Mouse (Mus musculus): ENCODE data around the gene Sorl1. TPM values are rescaled to one million over a fixed set of nuclear protein-coding genes. Genes with fewer than 3 reads are reported as not detected.

The Sorl1 gene
- polyA plus RNA-seq, 2 experiments, result 7.9 to 8.2 TPM

DNA sequence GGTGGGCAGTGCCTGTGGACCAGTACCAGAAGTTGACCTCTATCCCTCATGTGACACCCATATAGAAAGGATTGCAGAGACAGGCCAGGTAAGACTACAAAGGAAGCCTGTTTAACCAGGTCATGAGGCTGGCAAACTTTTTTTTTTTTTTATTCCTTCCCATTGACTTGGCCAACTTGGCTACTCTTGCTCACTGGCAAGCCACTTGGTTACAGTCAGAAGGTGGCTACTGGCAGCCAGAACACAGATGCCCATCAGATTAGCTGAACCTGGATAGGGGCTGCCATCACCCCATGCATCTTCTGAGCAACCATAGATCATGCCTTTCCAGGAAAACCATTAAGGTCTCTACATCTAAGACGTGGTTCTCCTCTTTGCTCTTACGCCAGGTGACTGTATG, 31.3 kb downstream of the Sorl1 start:
- Histone ChIP-seq H3K9me3 (ENCODE audit: control insufficient read depth, low read length) (no peaks in the 10 kb centered on the region), H3K4me3 (replicated peaks; ENCODE audit: low read length) (no peak overlapping the region), H3K36me3 (ENCODE audit: control insufficient read depth, insufficient read depth, low read length) (no peaks in the 10 kb centered on the region), H3K27ac (replicated peaks; ENCODE audit: low read depth, low read length) (no peak overlapping the region), H3K27me3 (ENCODE audit: control insufficient read depth, insufficient read depth, low read length) (no peaks in the 10 kb centered on the region), H3K4me2 (replicated peaks; ENCODE audit: low read depth, low read length, severe bottlenecking) (no peak overlapping the region), H3K4me1 (ENCODE audit: control insufficient read depth, insufficient read depth, low read length) (no peaks in the 10 kb centered on the region), H3K9ac (ENCODE audit: low read depth, low read length, severe bottlenecking) (no peak overlapping the region)
- no peak for TF ChIP-seq POLR2A (IDR thresholded peaks at IDR 0.05; ENCODE audit: borderline replicate concordance, extremely low read depth, insufficient read depth, insufficient read length)
- no peak for ATAC-seq (ENCODE audit: low FRiP score, low read depth)
- no peak for DNase-seq (ENCODE audit: low spot score)
- 96% methylated on average over 2 of the region's 2 CpGs for WGBS

- no peak for ATAC-seq (ENCODE audit: low FRiP score, low read depth)
- no peak for TF ChIP-seq POLR2A (IDR thresholded peaks at IDR 0.05; ENCODE audit: borderline replicate concordance, extremely low read depth, insufficient read depth, insufficient read length)
- H3K4me3 ChIP-seq (replicated peaks; ENCODE audit: low read length), result no peak overlapping the region
- H3K4me2 ChIP-seq (replicated peaks; ENCODE audit: low read depth, low read length, severe bottlenecking), result no peak overlapping the region
- H3K27me3 ChIP-seq (ENCODE audit: control insufficient read depth, insufficient read depth, low read length), result no peaks in the 10 kb centered on the region
- H3K4me1 ChIP-seq (ENCODE audit: control insufficient read depth, insufficient read depth, low read length), result no peaks in the 10 kb centered on the region
- H3K36me3 ChIP-seq (ENCODE audit: control insufficient read depth, insufficient read depth, low read length), result no peaks in the 10 kb centered on the region
- H3K9me3 ChIP-seq (ENCODE audit: control insufficient read depth, low read length), result no peaks in the 10 kb centered on the region
- no peak overlapping the region for H3K27ac ChIP-seq (replicated peaks; ENCODE audit: low read depth, low read length)
- 93% methylated on average over 4 of the region's 4 CpGs for WGBS
- no peak for DNase-seq (ENCODE audit: low spot score)
- no peak overlapping the region for H3K9ac ChIP-seq (ENCODE audit: low read depth, low read length, severe bottlenecking)
These were observed 32.5 kb downstream of the Sorl1 start for GRCm38 (mm10) chr9:42091561-42091960.

DNA sequence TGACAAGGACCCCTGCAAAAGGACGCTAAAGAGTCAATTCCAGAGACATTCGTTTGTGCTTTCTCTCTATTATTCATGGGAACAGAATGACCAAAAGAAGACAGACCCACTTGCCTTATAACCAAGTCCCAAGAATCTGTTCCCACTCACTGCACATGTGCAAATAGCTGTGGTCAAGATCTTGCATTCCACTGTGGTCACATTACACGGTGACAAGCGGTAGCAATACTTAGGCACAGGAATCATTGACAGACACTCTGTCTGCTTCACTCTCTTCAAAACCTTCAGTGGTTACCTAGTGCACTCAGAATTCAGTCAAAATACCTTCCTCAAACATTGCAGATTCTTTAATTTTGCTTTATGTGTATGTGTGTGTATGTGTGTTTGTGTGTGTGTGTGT, 36.2 kb downstream of the Sorl1 start:
- H3K36me3 ChIP-seq (ENCODE audit: control insufficient read depth, insufficient read depth, low read length), result no peaks in the 10 kb centered on the region
- 75% methylated on average over 4 of the region's 4 CpGs for WGBS
- no peak for DNase-seq (ENCODE audit: low spot score)
- no peaks in the 10 kb centered on the region for H3K4me1 ChIP-seq (ENCODE audit: control insufficient read depth, insufficient read depth, low read length)
- H3K27me3 ChIP-seq (ENCODE audit: control insufficient read depth, insufficient read depth, low read length), result no peaks in the 10 kb centered on the region
- no peak overlapping the region for H3K4me2 ChIP-seq (replicated peaks; ENCODE audit: low read depth, low read length, severe bottlenecking)
- no peak for TF ChIP-seq POLR2A (IDR thresholded peaks at IDR 0.05; ENCODE audit: borderline replicate concordance, extremely low read depth, insufficient read depth, insufficient read length)
- H3K4me3 ChIP-seq (replicated peaks; ENCODE audit: low read length), result no peak overlapping the region
- no peak for ATAC-seq (ENCODE audit: low FRiP score, low read depth)
- no peak overlapping the region for H3K9ac ChIP-seq (ENCODE audit: low read depth, low read length, severe bottlenecking)
- no peaks in the 10 kb centered on the region for H3K9me3 ChIP-seq (ENCODE audit: control insufficient read depth, low read length)
- H3K27ac ChIP-seq (replicated peaks; ENCODE audit: low read depth, low read length), result no peak overlapping the region

DNA sequence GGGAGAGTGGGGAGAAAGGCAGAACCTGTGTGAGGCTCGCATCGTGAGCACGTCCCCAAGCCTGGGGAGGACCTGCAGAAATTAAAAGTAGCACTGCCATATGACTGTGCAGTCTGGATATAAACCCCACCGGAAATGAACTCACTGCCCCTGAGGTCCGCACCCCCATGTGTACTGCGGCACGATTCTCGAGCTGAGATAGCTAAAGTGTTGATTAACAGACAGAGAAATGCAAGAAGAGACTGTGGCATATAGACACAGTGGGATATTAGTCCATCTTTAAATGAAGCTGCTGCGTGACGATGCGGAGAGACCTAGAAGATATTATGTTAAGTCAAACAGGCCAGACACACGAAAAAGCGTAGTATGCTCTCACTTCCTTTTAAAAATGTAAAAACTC, 38.1 kb downstream of the Sorl1 start:
- Histone ChIP-seq H3K4me1 (ENCODE audit: control insufficient read depth, insufficient read depth, low read length) (no peaks in the 10 kb centered on the region), H3K27ac (replicated peaks; ENCODE audit: low read depth, low read length) (no peak overlapping the region), H3K36me3 (ENCODE audit: control insufficient read depth, insufficient read depth, low read length) (no peaks in the 10 kb centered on the region), H3K9ac (ENCODE audit: low read depth, low read length, severe bottlenecking) (no peak overlapping the region), H3K27me3 (ENCODE audit: control insufficient read depth, insufficient read depth, low read length) (no peaks in the 10 kb centered on the region), H3K4me3 (replicated peaks; ENCODE audit: low read length) (no peak overlapping the region), H3K9me3 (ENCODE audit: control insufficient read depth, low read length) (no peaks in the 10 kb centered on the region), H3K4me2 (replicated peaks; ENCODE audit: low read depth, low read length, severe bottlenecking) (no peak overlapping the region)
- WGBS, result 95% methylated on average over 13 of the region's 13 CpGs
- no peak for TF ChIP-seq POLR2A (IDR thresholded peaks at IDR 0.05; ENCODE audit: borderline replicate concordance, extremely low read depth, insufficient read depth, insufficient read length)
- ATAC-seq (ENCODE audit: low FRiP score, low read depth), result no peak
- no peak for DNase-seq (ENCODE audit: low spot score)

DNA sequence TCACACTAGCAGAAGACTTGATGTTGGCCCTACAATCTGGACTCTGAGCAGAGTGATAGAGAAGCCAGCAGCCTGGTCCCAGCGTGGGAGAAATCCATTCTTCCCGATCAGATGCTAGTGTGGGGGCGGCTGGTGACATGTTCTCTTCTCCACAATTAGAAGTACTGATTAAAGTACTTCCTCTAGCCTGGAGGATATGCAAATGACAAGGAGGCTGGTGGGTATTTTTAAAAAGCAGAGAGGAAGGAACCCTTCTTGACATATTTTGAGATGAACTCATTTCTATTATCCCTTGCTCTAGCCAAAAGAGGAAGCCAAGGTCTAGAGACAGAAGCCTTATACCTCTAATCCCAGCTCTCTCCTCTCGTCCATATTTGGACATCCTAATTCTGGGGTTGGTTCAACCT, 40.4 kb downstream of the Sorl1 start:
- H3K9me3 ChIP-seq (ENCODE audit: control insufficient read depth, low read length), result no peaks in the 10 kb centered on the region
- ATAC-seq (ENCODE audit: low FRiP score, low read depth) (no peak), DNase-seq (ENCODE audit: low spot score) (no peak)
- no peaks in the 10 kb centered on the region for H3K27me3 ChIP-seq (ENCODE audit: control insufficient read depth, insufficient read depth, low read length)
- WGBS, result 92% methylated on average over 4 of the region's 4 CpGs
- H3K4me3 ChIP-seq (replicated peaks; ENCODE audit: low read length), result no peak overlapping the region
- no peaks in the 10 kb centered on the region for H3K4me1 ChIP-seq (ENCODE audit: control insufficient read depth, insufficient read depth, low read length)
- H3K27ac ChIP-seq (replicated peaks; ENCODE audit: low read depth, low read length), result no peak overlapping the region
- no peak overlapping the region for H3K9ac ChIP-seq (ENCODE audit: low read depth, low read length, severe bottlenecking)
- TF ChIP-seq POLR2A (IDR thresholded peaks at IDR 0.05; ENCODE audit: borderline replicate concordance, extremely low read depth, insufficient read depth, insufficient read length), result no peak
- H3K4me2 ChIP-seq (replicated peaks; ENCODE audit: low read depth, low read length, severe bottlenecking), result no peak overlapping the region
- H3K36me3 ChIP-seq (ENCODE audit: control insufficient read depth, insufficient read depth, low read length), result no peaks in the 10 kb centered on the region
